Mouse (Mus musculus) megakaryocyte, embryonic 14.5 days (primary cell): ENCODE measurements around the gene Itgb2.

ENCODE experiments used
- FLI1 ChIP-seq: IDR thresholded peaks from 2 replicates; pipeline ENCODE4 v1.6.1; 2012; ENCODE audit warnings: low read length, inconsistent platforms, mixed read lengths
- GATA1 ChIP-seq: IDR thresholded peaks from 3 replicates; pipeline ENCODE4 v1.6.1; 2012; ENCODE audit warnings: mixed read lengths, low read length, inconsistent platforms, borderline replicate concordance

DNA sequence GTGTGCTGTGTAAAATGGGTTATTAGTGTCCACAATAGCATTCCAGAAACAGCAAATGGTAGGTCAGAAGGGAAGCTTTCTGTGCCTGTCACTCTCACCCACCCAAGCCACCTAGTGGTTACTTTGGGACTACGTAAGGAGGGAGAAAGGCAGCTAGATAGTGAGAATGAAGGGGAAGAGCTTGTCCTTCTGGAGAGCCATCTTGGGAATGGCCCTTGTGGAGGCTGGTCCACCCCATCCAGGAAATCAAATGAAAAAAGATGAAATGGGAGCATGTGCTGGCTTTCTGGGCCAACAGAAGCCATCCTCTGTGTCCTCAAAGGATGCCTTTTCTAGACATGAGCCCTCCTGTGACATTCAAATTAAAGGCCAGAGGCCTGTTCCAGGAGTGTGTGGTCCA, 75.3 kb downstream of the Itgb2 start:
- TF ChIP-seq FLI1 (no peak), GATA1 (no peak)
